Mouse (Mus musculus): ENCODE results near the gene Kdm6b. TPM values are rescaled to one million over a fixed set of nuclear protein-coding genes. Genes with fewer than 3 reads are reported as not detected.
"Not testable (repeated sequence)": the region's sequence is repeated elsewhere in the genome, so short reads cannot be mapped to it uniquely, and the experiment has no call there.

Kdm6b gene
- polyA plus RNA-seq, 1 experiment, result 14.0 TPM

- Histone ChIP-seq H3K4me3 (replicated peaks; ENCODE audit: insufficient read depth, low read depth, low read length) (peak overlapping the region; percentile 73), H3K27ac (ENCODE audit: insufficient read depth, low read length) (no peak overlapping the region), H3K27me3 (ENCODE audit: control insufficient read depth, insufficient read depth, low read length) (no peaks in the 10 kb centered on the region), H3K4me1 (ENCODE audit: control insufficient read depth, insufficient read depth, low read length) (peaks cover 11% of the 10 kb centered on the region; the same call in 1 of the 2 replicates)
- DNase-seq, result peak in 1 of 2 experiments; percentile 42
- TF ChIP-seq POLR2A (IDR thresholded peaks at IDR 0.05; ENCODE audit: borderline replicate concordance, insufficient read depth, low read length) (no peak), CTCF (IDR thresholded peaks at IDR 0.05; ENCODE audit: borderline replicate concordance, insufficient read depth, low read depth, low read length) (no peak)
- 41% methylated on average over 11 of the region's 11 CpGs for WGBS
These were observed 16.7 kb downstream of the Kdm6b start for GRCm38 (mm10) chr11:69396772-69397171.

DNA sequence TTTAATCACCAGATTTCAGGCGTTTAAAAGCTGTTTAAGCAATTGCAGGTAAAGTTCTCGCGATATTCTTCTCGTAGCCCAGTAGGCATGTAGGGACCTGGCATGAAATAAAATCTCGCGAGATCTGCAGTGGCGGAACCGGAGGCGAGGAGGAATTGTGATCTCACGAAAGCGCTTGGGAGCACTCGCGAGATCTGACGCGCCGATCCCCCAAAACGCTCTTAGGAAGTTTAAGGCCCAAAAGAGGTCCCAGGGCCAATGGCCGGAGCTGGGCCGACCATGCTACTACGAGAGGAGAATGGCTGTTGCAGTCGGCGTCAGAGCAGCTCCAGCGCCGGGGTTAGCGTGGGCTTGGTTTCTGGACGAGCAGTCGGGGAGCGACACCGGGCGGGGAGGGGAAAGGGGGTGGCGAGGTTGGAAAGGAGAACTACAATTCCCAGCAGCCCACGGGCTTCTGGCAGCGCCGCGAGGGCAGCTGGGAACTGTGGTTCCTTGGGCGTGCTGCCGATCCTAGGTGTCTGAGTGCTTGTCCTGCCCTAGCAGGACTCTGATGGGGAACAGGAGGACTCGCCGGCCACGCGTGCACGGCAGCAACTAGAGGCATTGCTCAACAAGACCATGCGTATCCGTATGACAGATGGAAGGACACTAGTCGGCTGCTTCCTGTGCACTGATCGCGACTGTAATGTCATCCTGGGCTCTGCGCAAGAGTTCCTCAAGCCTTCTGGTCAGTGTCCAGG lies 17.7 kb downstream of the Kdm6b start:
- DNase-seq, result peak; percentile 97 to 98
- Histone ChIP-seq H3K4me1 (ENCODE audit: control insufficient read depth, insufficient read depth, low read length) (0 out of 2 replicates have a peak, but pooled peaks cover 4% of the 10 kb centered on the region), H3K4me3 (replicated peaks; ENCODE audit: insufficient read depth, low read depth, low read length) (peak overlapping the region; percentile 73), H3K27me3 (ENCODE audit: control insufficient read depth, insufficient read depth, low read length) (no peaks in the 10 kb centered on the region), H3K27ac (ENCODE audit: insufficient read depth, low read length) (peak overlapping the region; percentile 92)
- WGBS, result under 1% methylated on average over 48 of the region's 48 CpGs
- TF ChIP-seq POLR2A (IDR thresholded peaks at IDR 0.05; ENCODE audit: borderline replicate concordance, insufficient read depth, low read length), result peak; percentile 73; the same call in 1 of the 2 replicates
- no peak for TF ChIP-seq CTCF (IDR thresholded peaks at IDR 0.05; ENCODE audit: borderline replicate concordance, insufficient read depth, low read depth, low read length)

- under 1% methylated on average over 24 of the region's 24 CpGs for WGBS
- H3K27ac ChIP-seq (ENCODE audit: insufficient read depth, low read length), result peak within 1 kb of the TSS; percentile 92
- peak; percentile 93 to 95 for DNase-seq
- not testable (repeated sequence) for H3K27me3 ChIP-seq (ENCODE audit: control insufficient read depth, insufficient read depth, low read length); H3K4me1 ChIP-seq (ENCODE audit: control insufficient read depth, insufficient read depth, low read length)
- peak within 1 kb of the TSS; percentile 88 for H3K4me3 ChIP-seq (replicated peaks; ENCODE audit: insufficient read depth, low read depth, low read length)
These were observed 18.2 kb downstream of the Kdm6b start, which contains the start of the genes Naa38 and Cyb5d1 for GRCm38 (mm10) chr11:69395235-69395633. Gene Naa38 (plus strand): TSS chr11:69395487. Gene Cyb5d1 (minus strand): TSS chr11:69395631.

GRCm38 (mm10) chr11:69394591-69395167 lies 18.8 kb downstream of the Kdm6b start:
- not testable (repeated sequence) for H3K4me1 ChIP-seq (ENCODE audit: control insufficient read depth, insufficient read depth, low read length); H3K27me3 ChIP-seq (ENCODE audit: control insufficient read depth, insufficient read depth, low read length); DNase-seq
- H3K27ac ChIP-seq (ENCODE audit: insufficient read depth, low read length), result 0 out of 2 replicates have a peak overlapping the region, but pooled peaks have one; percentile 20
- peak overlapping the region; percentile 88 for H3K4me3 ChIP-seq (replicated peaks; ENCODE audit: insufficient read depth, low read depth, low read length)
- under 1% methylated on average over 31 of the region's 31 CpGs for whole genome bisulfite sequencing

- peak; percentile 54 to 69 for DNase-seq
- H3K27me3 ChIP-seq (ENCODE audit: control insufficient read depth, insufficient read depth, low read length), result no peaks in the 10 kb centered on the region
- no peak overlapping the region for H3K27ac ChIP-seq (ENCODE audit: insufficient read depth, low read length)
- H3K4me1 ChIP-seq (ENCODE audit: control insufficient read depth, insufficient read depth, low read length), result 0 out of 2 replicates have a peak, but pooled peaks cover 4% of the 10 kb centered on the region
- no peak overlapping the region for H3K4me3 ChIP-seq (replicated peaks; ENCODE audit: insufficient read depth, low read depth, low read length)
- WGBS, result 54% methylated on average over 10 of the region's 10 CpGs
- TF ChIP-seq CTCF (IDR thresholded peaks at IDR 0.05; ENCODE audit: borderline replicate concordance, insufficient read depth, low read depth, low read length) (peak; percentile 64), POLR2A (IDR thresholded peaks at IDR 0.05; ENCODE audit: borderline replicate concordance, insufficient read depth, low read length) (no peak)
These were observed 23.0 kb downstream of the Kdm6b start for GRCm38 (mm10) chr11:69390400-69391034.

DNA sequence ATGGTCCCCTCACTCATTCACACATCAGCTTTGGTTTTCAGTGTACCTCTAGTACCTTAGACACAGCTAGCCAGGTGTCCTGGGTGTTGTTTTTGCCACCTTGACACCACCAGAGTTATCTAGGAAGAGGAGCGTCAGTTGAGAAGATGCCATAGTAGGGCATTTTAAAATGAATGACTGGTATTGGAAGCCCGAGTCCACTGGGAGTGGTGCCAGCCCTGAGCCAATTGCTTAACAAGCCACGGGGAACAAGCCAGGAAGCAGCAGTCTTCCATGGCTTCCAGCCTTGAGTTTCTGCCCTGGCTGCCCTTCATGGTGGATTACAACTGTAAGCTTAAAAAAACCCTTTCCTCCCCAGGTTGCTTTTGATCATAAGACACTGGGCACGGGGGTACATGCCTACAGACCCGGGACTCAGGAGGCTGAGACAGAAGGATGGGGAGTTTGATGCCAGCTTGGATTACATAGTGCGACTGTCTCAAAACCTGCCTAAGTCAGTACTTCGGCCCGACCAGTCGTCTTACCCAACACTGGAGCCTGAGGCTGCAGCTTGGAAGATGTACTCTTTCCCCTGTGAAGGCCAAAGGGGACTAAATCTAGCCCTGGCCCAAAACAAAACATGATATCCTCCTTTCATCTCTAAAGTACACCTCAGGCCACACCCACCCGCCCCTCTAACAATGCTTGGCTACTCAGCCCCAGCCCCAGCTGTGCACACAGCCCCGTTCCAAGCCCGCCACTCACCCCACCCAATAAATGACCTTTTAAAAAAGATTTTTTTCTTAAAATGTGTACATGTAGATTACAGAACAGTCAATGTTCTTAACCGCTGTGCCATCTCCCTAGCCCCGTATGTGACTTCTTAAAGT lies 23.7 kb downstream of the Kdm6b start:
- H3K27me3 ChIP-seq (ENCODE audit: control insufficient read depth, insufficient read depth, low read length), result no peaks in the 10 kb centered on the region
- no peak overlapping the region for H3K27ac ChIP-seq (ENCODE audit: insufficient read depth, low read length)
- DNase-seq, result peak; percentile 50 to 57
- no peak overlapping the region for H3K4me3 ChIP-seq (replicated peaks; ENCODE audit: insufficient read depth, low read depth, low read length)
- 30% methylated on average over 14 of the region's 14 CpGs for WGBS
- TF ChIP-seq CTCF (IDR thresholded peaks at IDR 0.05; ENCODE audit: borderline replicate concordance, insufficient read depth, low read depth, low read length) (0 out of 2 replicates have a peak, but pooled peaks have one; percentile 8), POLR2A (IDR thresholded peaks at IDR 0.05; ENCODE audit: borderline replicate concordance, insufficient read depth, low read length) (no peak)
- H3K4me1 ChIP-seq (ENCODE audit: control insufficient read depth, insufficient read depth, low read length), result 0 out of 2 replicates have a peak, but pooled peaks cover 4% of the 10 kb centered on the region

DNA sequence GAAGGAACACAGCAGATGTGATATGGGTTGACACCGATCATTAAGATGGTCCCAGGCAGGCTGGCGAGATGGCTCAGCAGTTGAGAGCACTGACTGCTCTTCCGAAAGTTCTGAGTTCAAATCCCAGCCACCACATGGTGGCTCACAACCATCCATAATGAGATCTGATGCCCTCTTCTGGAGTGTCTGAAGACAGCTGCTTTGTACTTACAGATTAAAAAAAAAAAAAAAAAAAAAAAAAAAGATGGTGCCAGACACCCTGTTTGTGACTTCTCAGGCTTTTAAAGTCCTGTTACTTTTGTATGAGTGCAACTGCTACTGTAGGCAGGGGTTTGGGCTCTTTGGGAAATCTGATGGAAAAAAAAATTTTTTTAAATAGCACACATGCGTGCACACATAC lies 24.8 kb downstream of the Kdm6b start:
- H3K4me1 ChIP-seq (ENCODE audit: control insufficient read depth, insufficient read depth, low read length), result 0 out of 2 replicates have a peak, but pooled peaks cover 4% of the 10 kb centered on the region
- 94% methylated on average over 4 of the region's 4 CpGs for WGBS
- H3K27ac ChIP-seq (ENCODE audit: insufficient read depth, low read length), result no peak overlapping the region
- no peak for TF ChIP-seq POLR2A (IDR thresholded peaks at IDR 0.05; ENCODE audit: borderline replicate concordance, insufficient read depth, low read length)
- no peak for TF ChIP-seq CTCF (IDR thresholded peaks at IDR 0.05; ENCODE audit: borderline replicate concordance, insufficient read depth, low read depth, low read length)
- H3K4me3 ChIP-seq (replicated peaks; ENCODE audit: insufficient read depth, low read depth, low read length), result no peak overlapping the region
- no peaks in the 10 kb centered on the region for H3K27me3 ChIP-seq (ENCODE audit: control insufficient read depth, insufficient read depth, low read length)
- no peak for DNase-seq

Measured in cerebellum, adult 2 months (tissue).